Mouse (Mus musculus): ENCODE data around the gene Gna12.
A peak's percentile ranks its signal among the peaks of the same experiment; 100 is the strongest.

Gna12 gene

DNA sequence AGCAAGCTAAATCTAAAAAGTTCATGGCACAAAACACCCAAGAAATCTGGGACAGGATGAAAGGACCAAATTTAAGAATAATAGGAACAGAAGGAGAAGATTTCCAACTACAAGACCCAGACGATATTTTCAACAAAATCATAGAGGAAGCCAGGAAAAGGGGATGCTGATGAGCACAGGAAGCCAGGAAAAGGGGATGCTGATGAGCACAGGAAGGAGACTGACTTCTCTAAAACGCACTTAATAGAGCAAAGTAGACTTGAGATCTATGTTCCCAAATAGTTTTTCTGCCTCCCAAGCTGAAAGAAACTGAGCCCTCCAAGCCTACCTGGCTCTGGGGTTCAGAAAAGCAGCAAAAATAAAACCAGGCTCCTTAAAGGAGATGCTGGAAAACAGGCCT is 2.8 kb downstream of the Gna12 start:
- DNase-seq (ENCODE audit: low spot score) = no peak

- DNase-seq (ENCODE audit: low spot score) = no peak
These were observed 3.4 kb downstream of the Gna12 start for GRCm38 (mm10) chr5:140826796-140827195.

GRCm38 (mm10) chr5:140826118-140826517 is 4.1 kb downstream of the Gna12 start:
- no peak for DNase-seq (ENCODE audit: low spot score)

DNA sequence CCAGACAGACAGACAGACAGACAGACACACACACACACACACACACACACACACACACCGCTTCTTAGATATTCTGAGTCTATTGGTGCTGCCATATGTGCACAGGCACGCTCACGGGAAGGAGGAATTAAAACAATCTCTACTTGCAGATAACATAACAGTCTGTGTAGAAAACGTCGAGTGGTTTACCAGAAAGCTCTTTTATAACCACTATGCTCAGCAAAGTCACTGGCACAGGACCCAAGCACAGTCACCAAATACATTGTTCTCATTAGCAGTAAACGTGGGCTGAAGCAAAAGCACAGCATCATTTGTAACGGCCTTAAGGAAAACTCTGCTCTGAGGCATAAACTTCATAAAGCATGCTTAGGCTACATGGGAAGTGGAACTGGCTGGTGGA is 6.1 kb downstream of the Gna12 start:
- DNase-seq (ENCODE audit: low spot score) = no peak

DNA sequence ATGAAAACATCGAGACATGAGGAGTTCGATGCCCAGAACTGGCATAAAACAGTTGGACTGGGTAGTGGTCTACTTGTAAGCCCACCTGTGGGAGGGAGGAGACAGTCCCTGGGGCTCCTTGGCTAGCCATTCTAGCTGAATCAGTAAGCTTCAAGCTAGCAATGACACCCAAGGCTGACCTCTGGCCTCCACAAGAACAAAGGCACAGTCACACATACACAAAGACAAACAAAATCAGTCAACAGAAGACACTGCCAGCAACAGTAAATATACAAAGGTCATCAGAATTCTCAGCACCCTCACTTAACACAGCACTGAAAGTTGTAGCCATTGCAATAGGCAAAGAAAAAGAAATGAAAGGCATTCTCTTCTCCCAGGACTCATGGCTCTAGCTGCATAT is 6.8 kb downstream of the Gna12 start:
- no peak for DNase-seq (ENCODE audit: low spot score)

DNA sequence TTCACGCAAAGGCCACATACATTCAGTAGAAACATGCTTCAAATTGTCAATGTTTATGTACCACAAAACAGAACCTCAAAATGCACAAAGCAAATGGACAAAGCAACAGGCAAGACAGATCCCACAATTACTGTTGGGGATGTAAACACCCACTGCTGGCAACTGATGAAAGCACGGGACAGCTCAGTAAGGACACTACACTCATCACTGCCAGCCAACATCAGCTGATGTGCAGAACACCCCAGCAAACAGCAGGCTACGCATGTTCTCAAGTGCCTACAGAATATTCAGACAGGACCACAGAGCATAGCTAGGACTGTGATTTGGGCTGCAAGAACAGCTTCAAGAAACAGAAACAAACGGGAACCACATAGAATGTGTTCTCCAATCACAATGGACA is 8.3 kb downstream of the Gna12 start:
- no peak for DNase-seq (ENCODE audit: low spot score)

DNA sequence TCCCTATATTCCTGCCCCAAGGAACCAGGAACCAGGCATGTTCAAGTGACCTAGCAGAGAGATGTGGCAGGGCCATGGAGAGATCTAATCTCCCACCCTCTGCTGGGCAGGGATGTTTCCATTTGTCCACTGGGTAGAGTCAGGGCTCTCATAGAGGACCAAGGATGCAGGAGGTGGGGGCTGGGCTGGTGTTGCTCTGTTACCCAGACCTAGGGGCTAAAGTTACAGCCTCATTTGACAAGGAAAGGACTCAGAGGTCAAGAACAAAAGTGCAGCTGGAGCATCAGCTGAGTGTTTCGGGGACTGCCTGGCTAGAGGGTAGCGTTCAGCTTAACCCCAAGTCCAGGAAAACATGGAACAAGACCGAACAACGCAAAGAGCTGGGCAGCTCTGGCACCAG is 9.7 kb downstream of the Gna12 start:
- no peak for DNase-seq (ENCODE audit: low spot score)

- no peak for DNase-seq (ENCODE audit: low spot score)
These were observed 10.6 kb downstream of the Gna12 start for GRCm38 (mm10) chr5:140819594-140819993.

- no peak for DNase-seq (ENCODE audit: low spot score)
These were observed 11.7 kb downstream of the Gna12 start for GRCm38 (mm10) chr5:140818482-140819076.

- DNase-seq (ENCODE audit: low spot score) = no peak
These were observed 13.2 kb downstream of the Gna12 start for GRCm38 (mm10) chr5:140816950-140817568.

DNA sequence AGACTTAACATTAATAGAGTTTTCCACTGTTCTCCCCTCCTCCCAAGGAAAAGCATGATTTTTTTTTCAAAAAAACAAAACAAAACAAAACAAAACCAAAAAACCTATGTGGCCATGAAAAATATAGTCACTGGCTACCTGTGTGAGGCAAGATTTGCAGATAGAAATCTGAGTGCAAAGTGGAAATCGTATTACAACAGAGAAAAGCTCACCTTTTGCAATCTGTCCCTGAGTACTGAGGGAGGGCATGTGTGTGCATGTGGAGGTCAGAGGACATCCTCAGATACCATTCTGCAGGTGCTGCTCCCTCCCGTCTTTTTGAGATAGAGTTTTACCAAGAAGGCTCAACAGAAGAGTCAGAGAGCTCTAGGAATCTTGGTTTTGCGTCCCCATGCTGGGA is 14.2 kb downstream of the Gna12 start:
- DNase-seq (ENCODE audit: low spot score) = no peak

DNA sequence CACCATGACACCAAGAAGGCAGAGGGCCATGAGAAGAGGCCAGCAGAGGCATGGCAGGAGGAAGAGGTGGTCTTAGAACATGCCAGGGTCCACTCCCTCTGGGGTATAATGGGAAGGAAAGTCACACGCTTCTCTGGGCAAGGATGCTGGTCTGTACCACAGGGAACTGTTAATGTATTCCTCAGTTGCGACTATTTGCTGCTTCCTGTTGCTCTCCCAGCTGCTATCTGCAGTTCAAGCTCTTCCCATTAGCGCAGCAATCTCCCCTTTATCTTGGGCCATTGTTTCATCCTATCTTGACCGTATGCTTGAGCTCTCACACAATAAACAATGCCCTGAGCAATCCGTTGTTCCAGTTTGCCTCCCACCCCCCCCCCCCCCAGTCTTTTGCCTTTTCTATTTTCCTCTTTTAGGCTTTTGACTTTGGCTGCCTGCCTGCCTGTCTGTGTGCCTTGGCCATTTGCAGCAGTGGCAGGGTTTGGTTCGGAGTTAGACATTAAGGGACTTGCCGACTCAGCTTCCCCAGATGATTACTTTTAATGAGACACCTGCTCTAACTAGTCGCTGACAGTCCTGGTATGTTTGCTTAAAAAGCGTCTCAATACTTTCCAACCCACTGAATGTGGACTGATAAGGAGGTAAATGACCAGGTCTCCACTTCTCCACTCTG is 15.0 kb downstream of the Gna12 start:
- DNase-seq (ENCODE audit: low spot score) = no peak

GRCm38 (mm10) chr5:140814403-140814802 is 15.8 kb downstream of the Gna12 start:
- no peak for DNase-seq (ENCODE audit: low spot score)

DNA sequence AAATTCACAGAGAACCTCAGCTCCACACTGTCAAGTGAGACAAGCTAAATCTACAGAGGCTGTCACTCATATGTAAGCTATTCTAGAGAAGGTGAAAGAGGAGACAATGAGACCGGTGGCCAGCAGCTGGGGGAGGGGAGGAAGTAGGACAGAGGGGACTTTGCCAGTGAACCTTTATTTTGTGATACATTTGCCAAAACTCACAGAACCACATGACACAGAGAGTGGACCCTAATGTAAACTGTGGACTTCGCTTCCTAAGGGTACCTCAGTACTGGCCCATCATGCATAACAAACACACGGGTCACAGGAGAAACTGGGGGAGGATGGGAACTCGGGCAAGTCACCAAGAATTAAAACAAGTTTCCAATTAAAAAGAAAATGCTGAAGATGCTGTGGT is 17.5 kb downstream of the Gna12 start:
- no peak for DNase-seq (ENCODE audit: low spot score)

DNA sequence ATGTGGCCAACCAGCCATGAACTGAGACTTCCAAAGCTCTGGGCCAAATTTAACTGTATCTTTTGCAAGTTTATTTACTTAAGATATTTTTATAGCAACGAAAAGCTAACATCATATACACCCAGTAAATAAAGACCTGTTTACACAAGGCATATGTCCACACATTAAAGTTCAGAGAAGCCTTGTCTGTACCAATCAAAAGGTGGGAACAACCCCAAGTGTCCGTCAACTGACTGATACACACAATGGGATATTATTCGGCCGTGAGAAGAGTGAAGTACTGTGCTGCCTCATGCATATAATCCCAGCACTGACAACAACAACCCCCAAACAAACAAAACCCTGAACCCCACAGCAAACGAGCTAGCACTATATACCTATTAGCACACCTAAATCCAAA is 18.2 kb downstream of the Gna12 start:
- no peak for DNase-seq (ENCODE audit: low spot score)

- DNase-seq (ENCODE audit: low spot score) = no peak
These were observed 18.8 kb downstream of the Gna12 start for GRCm38 (mm10) chr5:140811390-140811789.

- no peak for DNase-seq (ENCODE audit: low spot score)
These were observed 23.3 kb downstream of the Gna12 start for GRCm38 (mm10) chr5:140806939-140807338.

DNA sequence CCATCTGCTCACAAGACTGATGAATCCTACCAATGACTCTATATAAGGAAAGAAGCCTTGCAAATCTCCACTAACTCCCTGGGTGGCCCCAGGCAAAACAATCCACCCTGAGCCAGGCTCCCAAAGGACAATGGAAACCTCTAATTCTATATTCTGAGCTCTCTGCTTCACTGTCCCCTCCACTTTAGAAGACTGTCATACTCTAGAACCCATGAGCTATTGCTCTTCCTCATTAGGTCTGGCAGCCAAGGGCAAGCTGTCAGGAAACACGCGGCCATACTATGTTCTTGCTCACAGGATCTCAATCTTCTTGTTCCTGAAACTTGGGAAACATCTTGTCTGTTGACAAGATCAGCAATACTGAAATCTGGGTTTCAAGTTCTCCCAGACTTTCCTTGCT is 24.0 kb downstream of the Gna12 start:
- DNase-seq (ENCODE audit: low spot score) = no peak

DNA sequence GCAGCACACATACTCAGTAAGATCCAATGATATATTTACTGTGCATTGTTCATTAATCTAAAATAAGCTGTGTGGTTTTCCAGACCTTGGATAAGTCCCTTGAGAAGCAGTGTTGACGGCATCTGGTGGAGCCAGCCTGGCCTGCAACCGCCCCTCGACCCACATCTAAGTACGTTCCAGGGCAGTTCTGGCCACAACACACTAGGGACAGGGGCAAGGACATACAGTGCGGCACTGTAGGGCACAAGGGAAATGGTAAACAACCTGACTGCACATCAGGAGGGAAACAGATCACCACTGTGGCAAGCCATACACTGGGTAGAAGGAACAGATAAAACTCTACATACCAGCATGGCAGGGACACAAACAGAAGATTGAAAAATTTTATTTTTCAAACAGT is 28.4 kb downstream of the Gna12 start:
- DNase-seq (ENCODE audit: low spot score) = no peak

DNA sequence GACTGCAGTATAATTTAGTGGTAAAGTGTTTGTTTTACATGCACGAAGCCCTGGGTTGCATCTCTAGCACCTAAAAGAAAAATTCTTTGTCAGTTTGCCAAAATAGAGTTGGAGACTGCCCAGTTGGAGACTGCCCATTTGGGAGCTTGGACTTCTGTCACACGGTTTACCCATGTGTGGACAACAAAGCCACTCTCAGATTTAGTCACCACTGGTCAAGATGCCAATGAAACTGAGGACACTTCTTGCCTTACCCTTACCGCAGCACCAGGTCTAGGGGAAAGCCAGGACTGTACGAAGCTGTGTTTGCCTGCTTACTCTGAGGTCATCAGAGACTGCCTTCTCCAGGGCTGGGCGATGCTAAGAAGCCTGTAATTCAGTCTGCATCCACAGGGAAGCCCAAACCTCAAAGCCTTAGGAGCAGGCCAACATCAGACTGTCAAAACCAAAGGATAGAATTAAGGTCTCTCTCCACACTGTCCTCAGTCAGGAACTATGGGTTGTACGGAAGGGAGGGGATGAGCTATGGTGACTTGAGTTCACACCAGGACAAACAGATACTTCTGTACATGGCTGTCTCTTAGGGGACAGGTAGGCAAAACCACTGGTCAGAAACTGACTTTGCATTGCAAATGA is 29.8 kb downstream of the Gna12 start:
- no peak for DNase-seq (ENCODE audit: low spot score)

DNA sequence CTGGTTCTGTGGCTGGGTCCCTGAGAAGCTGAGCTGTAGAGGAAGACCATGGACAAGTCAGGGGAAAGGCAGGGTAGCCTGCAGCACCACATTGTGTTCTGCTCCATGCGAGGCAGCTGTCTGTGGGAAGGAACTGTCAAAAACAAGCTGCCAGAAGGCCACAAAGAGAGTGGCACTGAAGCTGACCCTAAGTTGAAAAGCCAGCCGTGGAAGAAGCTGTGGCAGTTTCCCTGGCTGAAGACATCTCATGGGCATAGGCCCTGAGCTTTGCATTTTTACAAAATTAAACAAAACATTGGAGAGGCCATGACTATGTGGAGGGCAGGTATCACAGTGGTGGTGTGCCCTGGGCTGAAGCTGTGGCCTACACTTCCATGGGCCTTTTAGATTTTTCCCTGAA is 31.0 kb downstream of the Gna12 start:
- DNase-seq (ENCODE audit: low spot score) = no peak

GRCm38 (mm10) chr5:140798775-140799174 is 31.5 kb downstream of the Gna12 start:
- DNase-seq (ENCODE audit: low spot score) = no peak

GRCm38 (mm10) chr5:140798158-140798557 is 32.1 kb downstream of the Gna12 start:
- DNase-seq (ENCODE audit: low spot score) = peak; percentile 56

Data from testis, postnatal 10 days (tissue).